Mouse (Mus musculus): ENCODE measurements around the gene Peg12.

DNA sequence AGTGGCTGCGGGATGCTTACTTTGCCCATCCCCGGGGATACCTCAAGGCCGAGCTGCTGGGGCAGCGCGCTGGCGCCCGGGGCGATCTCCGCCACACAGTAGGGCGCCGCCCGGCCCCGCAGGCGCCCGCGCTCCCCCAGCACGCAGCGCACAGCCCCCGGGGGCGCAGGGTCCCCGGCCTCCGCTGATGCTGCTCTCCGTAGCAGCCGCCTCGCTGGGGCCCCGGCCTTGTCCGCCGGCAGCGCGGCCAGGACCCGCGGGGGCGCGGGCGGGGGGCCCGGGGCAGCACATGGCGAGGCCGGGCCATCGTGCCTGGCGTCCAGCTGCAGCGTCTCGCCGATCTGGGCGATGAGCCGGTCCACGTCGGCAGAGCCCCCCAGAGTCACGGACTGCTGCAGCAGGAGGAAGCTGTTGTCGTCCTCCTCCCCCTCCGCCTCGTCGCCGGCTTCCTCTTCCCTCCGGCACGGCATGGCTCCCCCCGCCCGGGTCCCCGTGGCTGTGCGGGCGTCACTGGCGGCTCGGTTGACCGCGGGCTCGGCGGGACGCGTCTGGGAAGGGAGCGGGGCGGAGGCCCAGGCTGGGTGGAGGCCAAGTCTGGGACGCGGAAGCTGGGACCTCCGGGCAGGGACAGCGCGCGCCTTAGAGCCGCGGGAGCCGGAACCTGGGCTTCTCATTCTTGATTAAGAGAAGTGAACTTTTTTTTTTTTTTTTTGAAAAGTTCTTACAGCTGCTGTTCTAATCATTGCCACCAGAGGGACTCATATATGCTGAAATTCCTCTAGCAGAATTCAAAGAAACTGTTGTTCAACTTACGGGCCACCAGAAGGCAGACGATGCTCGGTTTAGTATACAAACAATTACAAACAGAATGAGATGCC is at the start of gene Peg12:
- no peak for TF ChIP-seq CTCF (IDR thresholded peaks at IDR 0.05; ENCODE audit: insufficient read depth, low read length)
- TF ChIP-seq POLR2A (IDR thresholded peaks at IDR 0.05; ENCODE audit: borderline replicate concordance, extremely low read depth, low read depth, low read length): no peak
